Mouse (Mus musculus) embryonic facial prominence, embryonic 15.5 days (tissue): Measurements from ENCODE around the gene Rap1a. TPM values are rescaled to one million over a fixed set of nuclear protein-coding genes. Genes with fewer than 3 reads are reported as not detected.
A peak's percentile ranks its signal among the peaks of the same experiment; 100 is the strongest.

Source experiments
- ATAC-seq: fragments of 200-750 bp; cut with Nextera tagmentation; 2 replicates; pipeline ENCODE4 v1.8.0; 2017; ENCODE audit warnings: low read depth, moderate TSS enrichment; ENCODE audit not compliant: insufficient number of reproducible peaks, low FRiP score, low TSS enrichment
- H3K27ac ChIP-seq: fragments of 300-500 bp; sonication (generic); replicated peaks from 2 replicates; pipeline ENCODE4 v1.5.1; 2015; ENCODE audit warnings: mild to moderate bottlenecking, inconsistent platforms
- H3K27me3 ChIP-seq: fragments of 300-500 bp; sonication (generic); 2 replicates; pipeline ENCODE4 v1.6.1; 2015; ENCODE audit warnings: inconsistent platforms
- H3K36me3 ChIP-seq: fragments of 300-500 bp; sonication (generic); 2 replicates; pipeline ENCODE4 v1.6.1; 2015; ENCODE audit warnings: mild to moderate bottlenecking, inconsistent platforms
- H3K4me1 ChIP-seq: fragments of 300-500 bp; sonication (generic); 2 replicates; pipeline ENCODE4 v1.6.1; 2015; ENCODE audit warnings: inconsistent platforms
- H3K4me2 ChIP-seq: fragments of 300-500 bp; sonication (generic); replicated peaks from 2 replicates; pipeline ENCODE4 v1.6.1; 2015; ENCODE audit warnings: mild to moderate bottlenecking, inconsistent platforms
- H3K4me3 ChIP-seq: fragments of 300-500 bp; sonication (generic); replicated peaks from 2 replicates; pipeline ENCODE4 v1.5.1; 2015; ENCODE audit warnings: mild to moderate bottlenecking, inconsistent platforms
- H3K9ac ChIP-seq: fragments of 300-500 bp; sonication (generic); 2 replicates; pipeline ENCODE4 v1.6.1; 2015; ENCODE audit warnings: inconsistent platforms
- H3K9me3 ChIP-seq: fragments of 300-500 bp; sonication (generic); replicated peaks from 2 replicates; pipeline ENCODE4 v1.6.1; 2016; ENCODE audit warnings: inconsistent platforms
- WGBS: fragments of 180-500 bp; shearing (Covaris S2); methylation state at CpG from one replicate; pipeline ENCODE4 v1.1.7; 2015; 5-methylcytosine and 5-hydroxymethylcytosine counted together
- polyA plus RNA-seq: library from polyadenylated mRNA; unstranded; fragments of >200 nt; fragmentation: Nextera tagmentation; extraction: Ambion mirVana; gene quantifications from 2 replicates; pipeline ENCODE4 v1.2.1, GENCODE M21; 2015

Gene Rap1a
- 95.4 and 99.2 TPM in 2 replicates for polyA plus RNA-seq

- H3K4me1 ChIP-seq = peaks cover 20% of the 10 kb centered on the region
- H3K9me3 ChIP-seq = no peaks in the 10 kb centered on the region
- peak; percentile 93 for ATAC-seq
- H3K27ac ChIP-seq = peak within 1 kb of the TSS; percentile 87
- WGBS = 17% methylated on average over 49 of the region's 50 CpGs
- peak within 1 kb of the TSS; percentile 82 for H3K4me3 ChIP-seq
- H3K4me2 ChIP-seq = peak within 1 kb of the TSS; percentile 64
- H3K9ac ChIP-seq = peak within 1 kb of the TSS; percentile 92
- no peaks in the 10 kb centered on the region for H3K27me3 ChIP-seq
- H3K36me3 ChIP-seq = no peaks in the 10 kb centered on the region
Observed at GRCm38 (mm10) chr3:105801191-105802166, at the start of gene Rap1a. Gene Rap1a (minus strand): TSS chr3:105801336.

GRCm38 (mm10) chr3:105846294-105847069, 45.3 kb upstream of the Rap1a start:
- H3K4me3 ChIP-seq = no peak overlapping the region
- H3K4me1 ChIP-seq = no peaks in the 10 kb centered on the region
- H3K27ac ChIP-seq = no peak overlapping the region
- H3K9ac ChIP-seq = no peak overlapping the region
- H3K27me3 ChIP-seq = no peaks in the 10 kb centered on the region
- no peak overlapping the region for H3K4me2 ChIP-seq
- no peaks in the 10 kb centered on the region for H3K9me3 ChIP-seq
- ATAC-seq = no peak
- H3K36me3 ChIP-seq = no peaks in the 10 kb centered on the region
- 56% methylated on average over 7 of the region's 7 CpGs for WGBS

GRCm38 (mm10) chr3:105839836-105840235, 38.7 kb upstream of the Rap1a start:
- no peaks in the 10 kb centered on the region for H3K9me3 ChIP-seq
- no peak for ATAC-seq
- H3K27ac ChIP-seq = no peak overlapping the region
- no peaks in the 10 kb centered on the region for H3K36me3 ChIP-seq
- no peak overlapping the region for H3K9ac ChIP-seq
- no peak overlapping the region for H3K4me3 ChIP-seq
- no peaks in the 10 kb centered on the region for H3K27me3 ChIP-seq
- 87% methylated on average over 4 of the region's 4 CpGs for WGBS
- no peaks in the 10 kb centered on the region for H3K4me1 ChIP-seq
- no peak overlapping the region for H3K4me2 ChIP-seq

GRCm38 (mm10) chr3:105838655-105839054, 37.5 kb upstream of the Rap1a start:
- no peak overlapping the region for H3K27ac ChIP-seq
- ATAC-seq = no peak
- WGBS = 84% methylated on average over 3 of the region's 3 CpGs
- no peak overlapping the region for H3K9ac ChIP-seq
- no peak overlapping the region for H3K4me2 ChIP-seq
- H3K27me3 ChIP-seq = no peaks in the 10 kb centered on the region
- H3K36me3 ChIP-seq = no peaks in the 10 kb centered on the region
- H3K9me3 ChIP-seq = no peaks in the 10 kb centered on the region
- H3K4me1 ChIP-seq = no peaks in the 10 kb centered on the region
- no peak overlapping the region for H3K4me3 ChIP-seq

GRCm38 (mm10) chr3:105836883-105837282, 35.7 kb upstream of the Rap1a start:
- WGBS = 92% methylated on average over 3 of the region's 3 CpGs
- no peaks in the 10 kb centered on the region for H3K9me3 ChIP-seq
- no peak for ATAC-seq

GRCm38 (mm10) chr3:105835875-105836274, 34.7 kb upstream of the Rap1a start:
- Histone ChIP-seq H3K27me3 (no peaks in the 10 kb centered on the region), H3K36me3 (no peaks in the 10 kb centered on the region), H3K4me2 (no peak overlapping the region), H3K4me3 (no peak overlapping the region), H3K9ac (no peak overlapping the region), H3K9me3 (no peaks in the 10 kb centered on the region), H3K27ac (no peak overlapping the region), H3K4me1 (no peaks in the 10 kb centered on the region)
- WGBS = 70% methylated on average over 3 of the region's 3 CpGs
- no peak for ATAC-seq

More at GRCm38 (mm10) chr3:105836883-105837282, 35.7 kb upstream of the Rap1a start:
- Histone ChIP-seq H3K36me3 (no peaks in the 10 kb centered on the region), H3K4me2 (no peak overlapping the region), H3K27ac (no peak overlapping the region), H3K4me3 (no peak overlapping the region), H3K9ac (no peak overlapping the region), H3K27me3 (no peaks in the 10 kb centered on the region), H3K4me1 (no peaks in the 10 kb centered on the region)

GRCm38 (mm10) chr3:105831584-105831983, 30.4 kb upstream of the Rap1a start:
- H3K9me3 ChIP-seq = no peaks in the 10 kb centered on the region
- no peaks in the 10 kb centered on the region for H3K27me3 ChIP-seq
- no peaks in the 10 kb centered on the region for H3K4me1 ChIP-seq
- no peak for ATAC-seq
- no peak overlapping the region for H3K4me3 ChIP-seq
- H3K4me2 ChIP-seq = no peak overlapping the region
- H3K9ac ChIP-seq = no peak overlapping the region
- 97% methylated on average over 3 of the region's 3 CpGs for WGBS
- H3K27ac ChIP-seq = no peak overlapping the region
- H3K36me3 ChIP-seq = no peaks in the 10 kb centered on the region

- 54% methylated on average over 7 of the region's 7 CpGs for WGBS
- no peak overlapping the region for H3K27ac ChIP-seq
- no peak for ATAC-seq
Observed at GRCm38 (mm10) chr3:105825501-105826161, 24.5 kb upstream of the Rap1a start.

GRCm38 (mm10) chr3:105824704-105825103, 23.6 kb upstream of the Rap1a start:
- H3K9me3 ChIP-seq = no peaks in the 10 kb centered on the region
- no peak for ATAC-seq
- H3K27ac ChIP-seq = no peak overlapping the region
- WGBS = 48% methylated on average over 2 of the region's 2 CpGs
- no peak overlapping the region for H3K4me3 ChIP-seq
- H3K4me1 ChIP-seq = no peaks in the 10 kb centered on the region
- H3K36me3 ChIP-seq = no peaks in the 10 kb centered on the region
- H3K9ac ChIP-seq = no peak overlapping the region
- no peak overlapping the region for H3K4me2 ChIP-seq
- no peaks in the 10 kb centered on the region for H3K27me3 ChIP-seq

More at GRCm38 (mm10) chr3:105825501-105826161, 24.5 kb upstream of the Rap1a start:
- no peaks in the 10 kb centered on the region for H3K4me1 ChIP-seq
- H3K4me2 ChIP-seq = no peak overlapping the region
- no peak overlapping the region for H3K9ac ChIP-seq
- no peaks in the 10 kb centered on the region for H3K27me3 ChIP-seq
- no peak overlapping the region for H3K4me3 ChIP-seq
- no peaks in the 10 kb centered on the region for H3K9me3 ChIP-seq
- H3K36me3 ChIP-seq = no peaks in the 10 kb centered on the region

GRCm38 (mm10) chr3:105824103-105824502, 23.0 kb upstream of the Rap1a start:
- H3K4me3 ChIP-seq = no peak overlapping the region
- no peak overlapping the region for H3K9ac ChIP-seq
- H3K4me1 ChIP-seq = no peaks in the 10 kb centered on the region
- H3K9me3 ChIP-seq = no peaks in the 10 kb centered on the region
- H3K27me3 ChIP-seq = no peaks in the 10 kb centered on the region
- no peak overlapping the region for H3K4me2 ChIP-seq
- no peaks in the 10 kb centered on the region for H3K36me3 ChIP-seq
- 28% methylated on average over 5 of the region's 5 CpGs for WGBS
- ATAC-seq = no peak
- no peak overlapping the region for H3K27ac ChIP-seq

GRCm38 (mm10) chr3:105823609-105824008, 22.5 kb upstream of the Rap1a start:
- no peaks in the 10 kb centered on the region for H3K36me3 ChIP-seq
- no peak for ATAC-seq

More at GRCm38 (mm10) chr3:105823609-105824008, 22.5 kb upstream of the Rap1a start:
- no peak overlapping the region for H3K4me3 ChIP-seq
- H3K4me1 ChIP-seq = no peaks in the 10 kb centered on the region
- no peaks in the 10 kb centered on the region for H3K27me3 ChIP-seq
- no peak overlapping the region for H3K27ac ChIP-seq
- H3K9ac ChIP-seq = no peak overlapping the region
- H3K4me2 ChIP-seq = no peak overlapping the region
- H3K9me3 ChIP-seq = no peaks in the 10 kb centered on the region
